Mouse (Mus musculus): ENCODE data around the gene Cnih2. TPM values are rescaled to one million over a fixed set of nuclear protein-coding genes. Genes with fewer than 3 reads are reported as not detected.

The Cnih2 gene
- polyA plus RNA-seq, 1 experiment: 3.7 TPM

DNA sequence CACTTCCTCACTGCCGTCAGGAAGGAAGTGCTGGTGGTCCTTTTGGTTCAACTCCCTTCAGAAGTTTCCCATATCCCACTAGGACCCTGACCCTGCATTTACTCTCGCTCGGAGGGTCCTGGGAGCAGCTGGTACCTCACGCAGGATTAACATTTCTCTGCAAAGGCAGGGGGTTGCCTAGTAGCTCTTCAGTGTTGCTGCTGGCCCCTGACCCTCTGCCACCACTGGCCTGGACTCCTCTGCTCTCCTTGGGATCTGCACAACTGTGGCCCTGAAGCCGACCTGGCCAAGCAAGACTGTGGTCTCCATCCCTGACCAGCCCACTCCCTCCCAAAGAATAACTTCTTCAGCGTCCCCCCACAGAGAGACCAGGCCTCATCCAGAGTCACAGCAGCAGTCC, 49.0 kb downstream of the Cnih2 start:
- peaks cover 7% of the 10 kb centered on the region for H3K4me1 ChIP-seq (ENCODE audit: control insufficient read depth, insufficient read depth, low read length)
- H3K9me3 ChIP-seq (replicated peaks; ENCODE audit: control insufficient read depth, insufficient read depth, low read length, poor library complexity, severe bottlenecking): no peaks in the 10 kb centered on the region
- TF ChIP-seq EP300 (IDR thresholded peaks at IDR 0.05; ENCODE audit: insufficient read depth, low read depth, low read length) (no peak), CTCF (IDR thresholded peaks at IDR 0.05; ENCODE audit: low read depth, low read length) (no peak), POLR2A (IDR thresholded peaks at IDR 0.05; ENCODE audit: insufficient read depth, low read length) (no peak)
- no peak overlapping the region for H3K9ac ChIP-seq (ENCODE audit: low read depth, poor library complexity, severe bottlenecking)
- H3K27ac ChIP-seq (ENCODE audit: insufficient read depth, low read length): peak overlapping the region; percentile 43
- H3K4me3 ChIP-seq (ENCODE audit: low read depth, low read length): no peak overlapping the region
- H3K36me3 ChIP-seq (ENCODE audit: control insufficient read depth, insufficient read depth, low read length, poor library complexity, severe bottlenecking): no peaks in the 10 kb centered on the region
- H3K27me3 ChIP-seq (ENCODE audit: control insufficient read depth, insufficient read depth, low read length, poor library complexity, severe bottlenecking): no peaks in the 10 kb centered on the region

DNA sequence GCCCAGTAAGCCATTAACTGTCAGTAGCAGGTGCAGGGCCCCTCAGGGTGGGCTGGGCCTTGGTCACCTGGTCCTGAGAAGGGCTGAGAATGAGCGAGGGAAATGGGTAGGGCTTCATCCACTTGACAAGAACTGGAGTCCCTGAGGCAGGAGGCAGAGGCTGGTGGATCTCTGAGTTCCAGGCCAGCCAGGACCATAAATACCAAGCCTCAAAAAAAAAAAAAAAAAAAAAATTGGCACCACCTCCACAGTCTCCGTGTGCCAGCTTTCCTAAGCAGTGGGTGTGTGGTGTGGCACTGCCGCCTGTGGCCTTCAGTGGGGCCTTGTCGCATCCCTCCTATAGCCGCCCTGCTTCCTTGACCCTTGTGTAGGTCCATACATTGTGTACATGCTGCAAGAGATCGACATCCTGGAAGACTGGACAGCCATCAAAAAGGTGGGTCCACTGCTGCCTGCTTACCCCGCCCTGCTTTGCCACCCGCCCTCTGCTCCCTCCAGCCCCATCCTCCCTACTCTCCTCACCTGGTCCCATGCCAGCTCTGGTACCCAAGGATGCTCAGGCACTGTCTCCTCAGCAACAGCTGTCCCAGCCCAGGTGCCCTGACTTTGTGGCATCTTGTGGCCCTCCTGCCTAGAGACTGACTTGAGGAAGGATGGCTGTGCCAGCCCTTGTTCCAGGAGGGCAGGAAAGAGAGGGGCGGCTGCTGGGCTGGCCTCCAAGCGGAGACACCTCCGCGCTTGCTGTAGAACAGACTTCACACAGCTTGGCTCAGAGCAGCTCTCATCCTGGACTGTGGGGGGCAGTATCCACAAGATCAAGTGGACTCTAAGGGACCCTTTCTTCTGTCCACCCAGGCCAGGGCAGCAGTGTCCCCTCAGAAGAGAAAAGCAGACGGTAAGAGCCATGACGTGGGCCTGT, 49.9 kb downstream of the Cnih2 start:
- H3K4me3 ChIP-seq (ENCODE audit: low read depth, low read length): no peak overlapping the region
- no peaks in the 10 kb centered on the region for H3K36me3 ChIP-seq (ENCODE audit: control insufficient read depth, insufficient read depth, low read length, poor library complexity, severe bottlenecking)

DNA sequence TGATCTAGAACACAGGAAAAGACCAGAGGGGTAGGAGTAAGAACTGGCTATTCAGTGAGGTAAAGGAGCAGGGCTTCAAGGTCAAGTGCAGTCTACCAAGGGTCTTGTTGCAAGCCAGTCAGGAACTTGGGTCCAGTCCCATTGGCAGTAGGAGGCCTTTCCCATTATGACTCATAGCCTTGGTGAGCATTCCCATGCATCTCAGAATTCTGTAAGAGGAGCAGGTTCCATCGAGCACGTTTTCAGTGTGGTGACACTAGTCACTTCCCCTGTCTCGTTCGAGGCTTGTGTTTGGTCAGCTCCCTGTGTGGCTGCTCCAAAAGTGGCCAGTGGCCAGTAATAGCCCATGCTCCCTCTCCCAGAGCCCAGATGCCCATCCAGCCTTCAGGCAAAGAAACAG, 52.8 kb downstream of the Cnih2 start:
- no peaks in the 10 kb centered on the region for H3K27me3 ChIP-seq (ENCODE audit: control insufficient read depth, insufficient read depth, low read length, poor library complexity, severe bottlenecking)
- TF ChIP-seq CTCF (IDR thresholded peaks at IDR 0.05; ENCODE audit: low read depth, low read length): no peak
- no peak for TF ChIP-seq POLR2A (IDR thresholded peaks at IDR 0.05; ENCODE audit: insufficient read depth, low read length)
- TF ChIP-seq EP300 (IDR thresholded peaks at IDR 0.05; ENCODE audit: insufficient read depth, low read depth, low read length): no peak
- H3K27ac ChIP-seq (ENCODE audit: insufficient read depth, low read length): no peak overlapping the region
- H3K9ac ChIP-seq (ENCODE audit: low read depth, poor library complexity, severe bottlenecking): no peak overlapping the region
- H3K4me1 ChIP-seq (ENCODE audit: control insufficient read depth, insufficient read depth, low read length): peaks cover 5% of the 10 kb centered on the region
- H3K4me3 ChIP-seq (ENCODE audit: low read depth, low read length): no peak overlapping the region
- no peaks in the 10 kb centered on the region for H3K9me3 ChIP-seq (replicated peaks; ENCODE audit: control insufficient read depth, insufficient read depth, low read length, poor library complexity, severe bottlenecking)
- no peaks in the 10 kb centered on the region for H3K36me3 ChIP-seq (ENCODE audit: control insufficient read depth, insufficient read depth, low read length, poor library complexity, severe bottlenecking)

More for the DNA sequence above, 49.9 kb downstream of the Cnih2 start:
- H3K4me1 ChIP-seq (ENCODE audit: control insufficient read depth, insufficient read depth, low read length): peaks cover 5% of the 10 kb centered on the region
- TF ChIP-seq EP300 (IDR thresholded peaks at IDR 0.05; ENCODE audit: insufficient read depth, low read depth, low read length): no peak
- TF ChIP-seq CTCF (IDR thresholded peaks at IDR 0.05; ENCODE audit: low read depth, low read length): peak; percentile 46
- no peaks in the 10 kb centered on the region for H3K27me3 ChIP-seq (ENCODE audit: control insufficient read depth, insufficient read depth, low read length, poor library complexity, severe bottlenecking)
- no peaks in the 10 kb centered on the region for H3K9me3 ChIP-seq (replicated peaks; ENCODE audit: control insufficient read depth, insufficient read depth, low read length, poor library complexity, severe bottlenecking)
- H3K9ac ChIP-seq (ENCODE audit: low read depth, poor library complexity, severe bottlenecking): no peak overlapping the region
- H3K27ac ChIP-seq (ENCODE audit: insufficient read depth, low read length): no peak overlapping the region

Other genes with a start within 250 kb of the Cnih2 start
- gene Ctsf, start 243.4 kb downstream of the Cnih2 start, polyA plus RNA-seq (2011; ENCODE audit: insufficient read depth, insufficient read length, low read depth, missing spikeins): 13.5 and 13.6 TPM in 2 replicates
- gene Actn3, start 220.6 kb downstream of the Cnih2 start, polyA plus RNA-seq (2011; ENCODE audit: insufficient read depth, insufficient read length, low read depth, missing spikeins): 4.5 and 4.8 TPM in 2 replicates
- gene Zdhhc24, start 219.9 kb downstream of the Cnih2 start, polyA plus RNA-seq (2011; ENCODE audit: insufficient read depth, insufficient read length, low read depth, missing spikeins): 8.2 and 10.3 TPM in 2 replicates
- 3.9 and 5.3 TPM in 2 replicates for gene Bbs1, start 191.9 kb downstream of the Cnih2 start, polyA plus RNA-seq (2011; ENCODE audit: insufficient read depth, insufficient read length, low read depth, missing spikeins)
- gene Dpp3, start 170.2 kb downstream of the Cnih2 start, polyA plus RNA-seq (2011; ENCODE audit: insufficient read depth, insufficient read length, low read depth, missing spikeins): 129 and 139 TPM in 2 replicates
- gene Peli3, start 155.4 kb downstream of the Cnih2 start, polyA plus RNA-seq (2011; ENCODE audit: insufficient read depth, insufficient read length, low read depth, missing spikeins): 2.7 and 3.9 TPM in 2 replicates
- 126 and 135 TPM in 2 replicates for gene Mrpl11, start 136.4 kb downstream of the Cnih2 start, polyA plus RNA-seq (2011; ENCODE audit: insufficient read depth, insufficient read length, low read depth, missing spikeins)
- 0.24 and 0.27 TPM in 2 replicates for gene Npas4, start 108.2 kb downstream of the Cnih2 start, polyA plus RNA-seq (2011; ENCODE audit: insufficient read depth, insufficient read length, low read depth, missing spikeins)
- 16.8 and 18.5 TPM in 2 replicates for gene Slc29a2, start 74.7 kb downstream of the Cnih2 start, polyA plus RNA-seq (2011; ENCODE audit: insufficient read depth, insufficient read length, low read depth, missing spikeins)
- 8.9 and 10.9 TPM in 2 replicates for gene B4gat1, start 59.7 kb downstream of the Cnih2 start, polyA plus RNA-seq (2011; ENCODE audit: insufficient read depth, insufficient read length, low read depth, missing spikeins)
- gene AC124502.3, start 59.6 kb downstream of the Cnih2 start, polyA plus RNA-seq (2011; ENCODE audit: insufficient read depth, insufficient read length, low read depth, missing spikeins): not detected in 2 replicates
- 22.3 and 24.0 TPM in 2 replicates for gene Brms1, start 57.2 kb downstream of the Cnih2 start, polyA plus RNA-seq (2011; ENCODE audit: insufficient read depth, insufficient read length, low read depth, missing spikeins)
- gene Rin1, start 48.0 kb downstream of the Cnih2 start, polyA plus RNA-seq (2011; ENCODE audit: insufficient read depth, insufficient read length, low read depth, missing spikeins): 19.2 and 22.7 TPM in 2 replicates
- gene Cd248, start 30.4 kb downstream of the Cnih2 start, polyA plus RNA-seq (2011; ENCODE audit: insufficient read depth, insufficient read length, low read depth, missing spikeins): 3.1 and 3.7 TPM in 2 replicates
- 6.2 and 8.3 TPM in 2 replicates for gene Tmem151a, start 13.0 kb downstream of the Cnih2 start, polyA plus RNA-seq (2011; ENCODE audit: insufficient read depth, insufficient read length, low read depth, missing spikeins)
- gene Yif1a, start 10.0 kb downstream of the Cnih2 start, polyA plus RNA-seq (2011; ENCODE audit: insufficient read depth, insufficient read length, low read depth, missing spikeins): 40.6 and 47.3 TPM in 2 replicates
- gene Rab1b, start 8.6 kb upstream of the Cnih2 start, polyA plus RNA-seq (2011; ENCODE audit: insufficient read depth, insufficient read length, low read depth, missing spikeins): 70.5 and 75.3 TPM in 2 replicates
- 24.5 and 24.7 TPM in 2 replicates for gene Klc2, start 20.0 kb upstream of the Cnih2 start, polyA plus RNA-seq (2011; ENCODE audit: insufficient read depth, insufficient read length, low read depth, missing spikeins)
- 18.3 and 22.0 TPM in 2 replicates for gene Pacs1, start 174.6 kb upstream of the Cnih2 start, polyA plus RNA-seq (2011; ENCODE audit: insufficient read depth, insufficient read length, low read depth, missing spikeins)
- 179 and 185 TPM in 2 replicates for gene Sf3b2, start 196.9 kb upstream of the Cnih2 start, polyA plus RNA-seq (2011; ENCODE audit: insufficient read depth, insufficient read length, low read depth, missing spikeins)
- 2.5 and 2.9 TPM in 2 replicates for gene Gal3st3, start 199.8 kb upstream of the Cnih2 start, polyA plus RNA-seq (2011; ENCODE audit: insufficient read depth, insufficient read length, low read depth, missing spikeins)
- gene Catsper1, start 237.2 kb upstream of the Cnih2 start, polyA plus RNA-seq (2011; ENCODE audit: insufficient read depth, insufficient read length, low read depth, missing spikeins): not detected in 2 replicates